Mouse (Mus musculus) heart, postnatal 10 days (tissue): ENCODE data around the gene Kif21a. TPM values are rescaled to one million over a fixed set of nuclear protein-coding genes. Genes with fewer than 3 reads are reported as not detected.

Source experiments
- DNase-seq, 2 experiments: peaks; one replicate each; pipeline ENCODE4 v3.0.0; 2021
- intact Hi-C: fragments of 180-260 bp; cut with DNase I; formaldehyde crosslinking; loops from one replicate; pipeline ENCODE4 v1.15.1; 2025
- total RNA-seq, 2 experiments: library from RNA; stranded (reverse); gene quantifications; 2 replicates each; pipeline ENCODE4 v1.2.3; 2021

Gene Kif21a
- 1 to 10 TPM; 7.6 to 8.0 TPM for total RNA-seq

DNA sequence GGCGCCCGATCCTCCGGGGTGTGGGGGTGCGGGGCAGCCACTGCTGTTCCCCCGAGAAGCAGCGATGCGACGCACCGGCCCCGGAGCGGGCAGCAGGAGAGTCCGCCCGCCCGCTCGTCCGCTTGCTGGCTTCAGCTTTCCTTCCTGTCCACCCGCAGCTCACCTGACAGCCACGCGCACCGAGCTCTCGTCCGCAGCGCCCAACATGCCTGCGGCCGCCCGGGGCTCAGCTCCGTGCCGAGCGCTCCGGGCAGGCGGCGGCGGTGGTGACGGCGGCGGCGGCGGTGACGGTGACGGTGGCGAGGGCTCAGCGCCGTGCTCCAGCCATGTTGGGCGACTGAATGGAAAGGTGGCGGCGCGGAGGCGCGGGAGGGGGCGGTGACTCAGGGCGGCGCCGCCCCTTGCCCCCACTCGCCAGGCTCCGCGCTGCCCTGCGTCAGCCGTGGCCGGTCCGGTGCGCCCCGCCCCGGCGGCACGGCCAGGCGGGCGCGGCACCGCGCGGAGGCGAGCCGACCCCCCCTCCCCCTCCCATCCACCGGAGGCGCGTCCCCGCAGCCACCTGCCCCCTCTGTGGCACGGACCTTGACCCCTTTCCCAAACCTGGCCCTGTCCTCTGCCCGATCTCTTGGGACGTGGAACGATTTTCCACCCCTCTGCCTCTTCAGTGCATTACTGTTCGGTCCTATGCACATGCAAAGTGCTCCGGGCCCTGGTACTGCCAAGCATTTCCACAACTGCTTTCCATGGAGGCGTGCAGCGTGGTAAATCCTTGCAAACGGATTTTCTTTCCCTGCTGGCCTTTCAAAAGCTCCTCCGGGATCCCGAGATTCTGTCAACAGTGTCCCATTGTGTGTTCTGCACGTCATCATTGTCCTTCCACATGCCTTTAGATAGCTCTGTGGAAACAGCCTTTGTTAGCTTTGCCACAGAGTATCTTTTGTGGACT is at the start of gene Kif21a:
Gene Kif21a, minus strand, starts transcription at position 453 of the 946 bp plus-strand sequence.
- peak; percentile 74 to 76 for DNase-seq
- intact Hi-C loops, result no loop called here

DNA sequence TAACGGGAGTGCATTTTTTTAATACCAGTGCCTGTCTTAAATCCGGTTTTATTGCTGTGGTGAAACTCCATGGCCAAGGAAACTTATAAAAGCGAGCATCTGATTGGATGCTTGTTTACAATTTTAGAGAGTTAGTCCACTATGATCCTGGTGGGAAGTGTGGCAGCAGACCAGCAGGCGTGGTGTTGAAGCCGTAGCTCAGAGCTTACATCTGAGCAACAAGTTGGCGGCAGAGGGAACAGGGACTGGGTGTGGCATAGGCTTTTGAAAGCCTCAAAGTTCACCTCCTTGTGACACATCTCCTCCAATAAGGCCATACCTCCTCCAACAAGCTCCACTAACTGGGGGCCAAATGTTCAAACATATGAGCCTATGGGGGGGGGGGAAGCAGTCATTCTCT is 46.9 kb upstream of the Kif21a start:
- intact Hi-C loops, result no loop called here
- DNase-seq, result no peak

DNA sequence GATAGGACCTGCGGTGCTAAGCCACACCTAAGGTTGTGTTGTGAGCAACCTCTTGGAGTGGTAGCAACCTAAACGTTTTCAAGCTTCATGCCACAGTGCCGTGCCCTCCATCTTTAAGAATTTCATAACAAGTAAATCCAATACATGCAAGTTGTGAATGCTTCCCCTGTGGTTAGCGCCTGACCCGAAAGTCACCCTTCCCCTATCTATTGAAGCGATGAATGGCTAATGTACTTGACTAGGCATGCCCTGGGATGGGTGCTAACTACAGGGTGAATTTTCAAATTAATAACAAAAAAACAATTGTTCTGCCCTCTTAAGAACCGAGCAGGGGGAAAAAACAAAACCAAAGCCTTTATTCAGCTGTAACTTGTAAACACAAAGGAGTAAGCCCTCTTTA is 39.7 kb upstream of the Kif21a start:
- DNase-seq, result no peak
- intact Hi-C loops, result no loop called here

DNA sequence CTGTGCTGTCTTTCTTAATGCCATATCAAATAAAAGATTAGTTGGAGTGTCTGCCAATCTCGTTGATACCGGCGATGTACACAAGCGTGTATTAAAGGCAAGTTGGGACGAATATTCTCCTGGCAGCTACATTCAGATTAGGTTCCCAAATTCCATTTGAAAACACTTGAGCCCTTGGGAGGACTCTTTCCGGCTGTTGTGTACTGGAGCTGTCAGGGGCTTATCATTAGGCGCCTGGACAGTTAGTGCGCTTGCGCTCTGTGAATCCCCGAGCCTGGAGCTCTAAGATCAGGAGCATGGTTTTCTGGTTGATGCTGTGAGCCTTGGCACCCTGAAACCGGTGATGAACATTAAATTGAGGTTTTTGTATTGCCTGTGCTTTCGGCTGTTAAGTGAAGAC is 38.3 kb upstream of the Kif21a start:
- intact Hi-C loops, result no loop called here

DNA sequence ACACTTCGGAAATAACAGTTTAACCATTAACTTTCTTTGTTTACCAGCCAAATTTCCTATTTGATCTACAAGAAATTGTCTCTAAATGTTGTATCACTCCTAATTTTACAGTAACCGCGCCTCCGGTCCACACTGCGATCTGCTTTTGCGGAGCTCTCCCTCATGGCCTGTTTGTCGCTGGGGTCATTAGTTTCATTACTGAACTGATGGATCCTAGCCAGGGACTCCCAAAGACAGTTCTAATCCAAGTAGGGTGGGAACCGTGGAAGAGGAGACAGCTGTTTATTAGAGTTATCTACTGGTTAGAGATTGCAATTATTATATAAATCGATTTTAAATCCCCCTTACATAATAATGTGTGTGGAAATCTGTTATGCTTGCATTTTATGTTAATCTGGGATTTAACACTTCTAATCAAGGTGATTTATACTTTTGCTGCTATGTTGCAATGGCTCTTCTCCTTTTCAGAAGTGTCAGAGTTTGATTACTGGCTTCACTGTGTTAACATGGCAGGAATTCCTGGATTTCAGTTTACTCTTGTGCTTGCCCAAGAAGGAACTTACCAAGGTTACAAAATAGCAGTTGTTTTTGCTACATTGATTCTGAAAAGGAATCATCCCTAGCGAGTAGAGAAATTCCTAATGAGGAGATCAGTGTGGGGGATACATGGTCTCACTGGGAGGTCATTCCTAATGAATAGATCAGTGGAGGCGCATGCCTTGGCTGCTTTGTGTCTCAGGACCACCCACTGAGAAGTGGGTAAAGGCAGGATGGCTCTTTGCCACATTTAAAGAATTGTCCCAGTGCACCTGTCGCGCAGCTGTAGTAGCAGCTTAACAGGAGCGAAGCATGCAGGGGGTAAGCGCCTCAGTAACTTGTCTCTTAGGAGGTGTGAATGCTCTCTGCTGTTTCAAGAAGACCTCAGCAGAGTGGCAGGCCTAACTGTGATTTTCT is 28.0 kb upstream of the Kif21a start:
- no peak for DNase-seq
- intact Hi-C loops, result no loop called here

More for the DNA sequence above, 38.3 kb upstream of the Kif21a start:
- DNase-seq, result peak; percentile 52

DNA sequence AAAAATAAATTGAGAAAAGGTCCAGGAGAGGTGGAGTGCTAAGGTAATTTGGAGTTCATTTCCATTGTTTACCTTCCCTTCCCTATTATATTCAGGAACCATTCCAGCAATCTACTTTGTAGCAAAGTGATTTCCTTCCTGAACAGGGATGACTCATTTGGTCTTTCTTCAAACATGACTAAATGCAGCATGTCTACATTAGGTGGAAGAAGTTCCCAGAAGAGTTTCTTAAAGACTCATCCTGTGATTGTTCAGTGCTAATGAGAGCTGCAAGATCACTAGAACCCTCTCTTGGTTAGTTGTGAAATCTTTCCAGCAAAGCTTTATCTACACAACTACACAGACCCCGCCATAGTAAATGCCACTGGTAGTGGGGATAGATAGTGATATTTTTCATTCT is 22.7 kb upstream of the Kif21a start:
- intact Hi-C loops, result no loop called here

DNA sequence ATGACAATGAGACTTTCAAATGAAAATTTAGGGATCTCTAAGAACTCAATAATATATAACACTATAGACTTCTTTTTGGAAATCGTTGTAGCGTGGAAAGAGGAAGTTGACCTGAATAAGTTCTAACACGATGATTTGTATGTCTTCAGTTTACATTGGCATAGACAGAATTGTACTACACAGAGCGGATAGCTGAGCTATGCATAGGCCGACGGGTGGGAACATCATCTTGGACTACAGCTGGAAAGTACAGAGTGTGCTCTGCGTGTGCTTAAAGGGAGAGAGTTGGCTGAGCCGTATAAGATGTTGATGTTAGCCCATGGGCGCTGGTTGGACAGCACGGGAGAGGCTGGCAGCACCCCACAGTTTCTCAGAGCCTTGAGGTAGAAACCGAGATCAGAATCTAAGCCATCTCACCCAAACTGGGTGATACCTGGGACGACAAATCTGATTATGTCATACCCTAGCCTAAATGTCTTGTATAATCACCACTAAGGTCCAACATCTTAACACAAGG is 14.6 kb upstream of the Kif21a start:
- intact Hi-C loops, result no loop called here
- DNase-seq, result no peak

More for the DNA sequence above, 22.7 kb upstream of the Kif21a start:
- no peak for DNase-seq

DNA sequence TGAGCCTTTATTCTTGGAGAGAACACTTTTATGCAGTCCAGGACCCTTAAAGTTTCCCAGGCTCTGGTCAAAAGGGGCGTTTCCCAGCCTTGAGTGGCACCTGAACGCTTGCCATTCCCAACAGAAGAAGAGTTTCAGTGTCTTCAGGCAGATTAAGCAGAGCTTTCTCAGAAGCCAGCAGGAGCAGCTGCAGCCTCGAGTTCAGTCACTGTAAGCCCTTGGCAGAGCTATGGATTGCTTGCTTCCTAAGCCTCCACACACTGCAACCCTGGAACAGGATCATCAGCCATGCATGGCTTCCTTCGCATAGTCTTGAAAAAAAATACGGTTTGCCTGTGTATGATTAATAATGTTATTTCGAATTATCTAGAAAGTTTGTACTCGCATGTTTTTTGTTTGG is 14.1 kb upstream of the Kif21a start:
- no peak for DNase-seq
- intact Hi-C loops, result no loop called here

DNA sequence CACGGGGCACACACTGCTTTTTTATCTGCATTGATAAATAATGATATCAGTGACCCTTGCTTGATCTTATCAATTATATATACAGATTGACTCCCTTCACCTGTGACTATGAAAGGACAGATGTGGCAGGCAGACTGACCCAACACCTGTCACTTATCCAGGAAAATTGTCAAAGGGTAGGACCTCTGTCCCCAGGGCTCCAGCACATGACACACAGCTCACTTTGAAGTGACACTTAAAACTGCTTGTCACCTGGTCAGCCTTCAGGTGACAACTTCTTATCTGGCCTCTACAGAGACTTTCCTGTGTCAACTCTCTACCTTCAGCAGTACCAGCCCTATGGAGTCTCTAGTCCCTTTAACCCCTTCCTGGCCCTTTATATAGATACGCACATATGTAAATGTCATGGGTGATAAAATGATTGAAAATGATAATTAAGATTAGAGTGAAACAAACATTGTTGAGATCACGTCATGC is 7.2 kb upstream of the Kif21a start:
- intact Hi-C loops, result no loop called here
- DNase-seq, result no peak

DNA sequence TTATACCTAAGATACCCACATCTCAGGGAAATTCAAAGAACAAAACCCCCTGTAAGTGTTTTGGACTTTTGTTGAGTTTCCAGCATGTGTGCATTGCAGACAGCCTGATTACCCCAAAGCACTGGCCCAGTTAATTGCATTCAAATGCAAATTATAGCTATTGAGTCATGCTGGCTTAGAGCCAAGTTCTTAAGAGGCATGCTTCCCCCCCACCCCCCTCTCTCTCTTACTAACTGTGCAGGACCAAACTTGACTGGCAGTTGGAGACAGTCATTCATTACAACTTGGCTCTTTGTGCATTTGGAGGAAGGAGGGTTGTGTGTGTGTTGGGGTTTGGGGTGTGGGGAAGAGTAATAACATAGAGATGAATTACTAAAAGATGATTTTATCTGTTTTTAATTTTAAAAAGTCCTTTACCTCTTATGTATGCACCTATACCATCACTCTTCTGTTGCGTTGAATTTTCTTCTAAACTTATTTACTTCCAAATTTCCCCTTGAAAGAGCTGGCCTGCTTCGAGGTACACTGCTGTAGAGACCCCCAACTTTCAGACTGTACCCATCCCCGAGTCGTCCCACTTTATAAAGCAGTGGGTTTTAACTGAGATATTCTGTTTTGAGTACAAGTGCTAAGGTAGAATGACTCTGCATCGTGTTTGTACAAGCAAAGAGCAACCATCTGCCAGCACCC is 6.6 kb upstream of the Kif21a start:
- no peak for DNase-seq
- intact Hi-C loops, result no loop called here

DNA sequence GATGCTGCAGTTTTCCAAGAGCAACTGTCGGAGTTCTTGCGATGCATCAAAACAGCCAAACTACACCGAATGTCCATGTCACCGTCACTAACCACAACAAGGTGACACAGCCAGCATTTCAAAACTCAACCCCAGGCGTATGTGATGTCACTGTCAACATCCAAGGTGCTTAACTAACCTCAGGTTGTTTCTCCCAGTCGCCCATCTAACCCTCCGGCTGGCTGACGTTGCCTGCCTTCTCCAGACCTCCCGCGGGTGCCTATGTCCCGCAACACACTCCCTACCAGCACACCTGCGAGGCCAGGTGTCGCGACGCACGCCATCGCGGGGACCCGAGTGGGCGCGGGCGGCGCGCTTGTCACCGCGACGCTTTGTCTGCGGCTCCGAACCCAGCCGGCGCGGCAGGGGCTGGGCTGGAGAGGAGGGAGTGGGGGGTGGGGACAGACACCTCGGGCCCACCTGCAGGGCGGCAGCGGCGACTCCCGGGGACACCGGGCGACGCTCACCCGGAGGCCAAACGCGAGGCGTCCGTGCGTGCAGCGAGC is 725 bp downstream of the Kif21a start:
- intact Hi-C loops, result no loop called here
- no peak for DNase-seq

DNA sequence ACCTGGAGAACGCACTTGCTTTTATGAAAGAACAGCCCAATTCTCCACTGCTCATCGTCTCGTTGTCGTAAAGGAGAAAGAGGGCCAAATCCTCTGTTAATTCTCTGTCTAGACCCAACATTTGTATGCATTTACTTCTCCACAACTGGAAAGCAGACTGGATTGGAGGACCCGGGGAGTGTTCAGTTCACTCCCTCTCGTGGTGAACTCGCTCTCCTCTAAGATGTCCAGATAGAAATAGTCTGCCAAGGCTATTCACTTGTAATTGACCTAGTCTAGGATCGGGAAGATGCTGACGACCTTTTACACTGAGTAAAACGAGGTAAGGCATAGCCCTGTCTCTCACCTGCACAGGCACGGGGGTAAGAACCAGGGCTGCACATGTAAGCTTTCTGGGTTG is 2.1 kb downstream of the Kif21a start:
- DNase-seq, result no peak
- intact Hi-C loops, result no loop called here

DNA sequence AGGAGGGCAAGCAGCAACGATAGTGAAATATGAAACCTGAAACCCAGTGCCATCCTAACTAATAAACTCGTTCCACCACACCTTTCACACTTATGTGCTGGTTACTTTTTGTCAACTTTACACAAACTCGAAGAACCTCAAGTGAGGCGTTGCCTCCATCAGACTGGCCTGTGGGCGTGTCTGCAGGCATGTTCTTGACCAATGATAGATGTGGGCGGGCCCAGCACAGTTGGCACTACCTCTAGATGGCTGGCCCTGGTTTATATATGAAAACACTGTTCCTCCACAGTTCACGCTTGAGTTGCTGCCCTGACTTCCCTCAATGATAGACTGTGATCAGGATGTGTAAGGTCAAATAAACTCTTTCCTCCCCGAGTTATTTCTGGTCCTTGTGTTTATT is 3.2 kb downstream of the Kif21a start:
- intact Hi-C loops, result no loop called here
- DNase-seq, result no peak

DNA sequence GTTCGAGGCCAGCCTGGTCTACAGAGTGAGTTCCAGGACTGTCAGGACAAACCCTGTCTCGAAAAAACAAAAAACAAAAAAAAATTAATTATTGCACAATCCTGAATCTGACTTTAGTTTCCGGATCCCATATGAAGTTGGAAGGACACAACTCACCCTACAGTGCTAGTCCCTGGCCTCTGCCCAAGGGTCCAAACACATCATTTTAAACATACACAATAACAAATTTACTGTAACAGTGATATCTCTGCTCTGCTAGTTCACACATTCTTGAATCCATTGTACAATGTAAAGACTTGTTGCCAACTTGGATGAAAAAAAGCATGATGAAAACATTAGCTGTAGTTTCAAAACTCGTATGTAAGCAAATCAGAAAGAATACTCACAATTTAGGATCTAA is 6.5 kb downstream of the Kif21a start:
- no peak for DNase-seq
- intact Hi-C loops, result no loop called here

DNA sequence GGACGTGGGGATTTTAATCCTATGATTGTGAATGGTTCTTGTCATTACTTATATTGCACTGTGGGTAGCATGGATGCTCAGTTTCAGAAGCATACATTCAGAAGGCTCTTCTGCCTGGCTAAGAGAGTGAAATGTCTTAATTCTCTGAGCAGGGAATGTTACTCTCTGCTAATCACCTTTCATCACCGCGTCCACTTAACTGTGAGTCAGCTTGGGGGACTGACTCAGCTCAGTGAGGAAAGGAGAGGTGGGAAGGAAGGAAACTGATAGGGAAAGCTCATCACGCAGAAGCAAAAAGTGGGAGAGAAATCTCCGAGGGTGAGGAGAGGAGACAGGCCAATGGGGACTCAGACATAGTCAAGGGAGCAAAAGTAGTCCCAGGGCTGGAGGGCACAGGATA is 10.9 kb downstream of the Kif21a start:
- intact Hi-C loops, result no loop called here

DNA sequence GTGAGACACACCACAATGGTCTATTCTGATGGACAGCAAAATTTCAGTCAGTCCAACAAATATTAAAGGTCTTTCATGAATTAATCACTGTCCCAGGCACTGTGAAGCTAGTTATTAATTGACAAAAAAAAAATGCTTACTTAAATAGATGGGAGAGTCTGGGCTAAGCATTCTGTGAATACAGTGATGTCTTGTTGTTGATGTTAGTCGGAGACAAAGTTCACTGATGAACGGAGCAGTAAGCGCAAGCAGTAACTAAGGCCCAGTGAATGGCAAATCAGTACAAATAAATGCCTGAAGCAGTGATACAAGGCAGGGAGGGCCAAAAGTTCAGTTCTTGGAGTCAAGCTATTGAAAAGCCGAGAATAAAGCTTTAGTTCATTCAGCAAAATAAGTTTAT is 15.7 kb downstream of the Kif21a start:
- DNase-seq, result no peak
- intact Hi-C loops, result no loop called here

More for the DNA sequence above, 10.9 kb downstream of the Kif21a start:
- no peak for DNase-seq

DNA sequence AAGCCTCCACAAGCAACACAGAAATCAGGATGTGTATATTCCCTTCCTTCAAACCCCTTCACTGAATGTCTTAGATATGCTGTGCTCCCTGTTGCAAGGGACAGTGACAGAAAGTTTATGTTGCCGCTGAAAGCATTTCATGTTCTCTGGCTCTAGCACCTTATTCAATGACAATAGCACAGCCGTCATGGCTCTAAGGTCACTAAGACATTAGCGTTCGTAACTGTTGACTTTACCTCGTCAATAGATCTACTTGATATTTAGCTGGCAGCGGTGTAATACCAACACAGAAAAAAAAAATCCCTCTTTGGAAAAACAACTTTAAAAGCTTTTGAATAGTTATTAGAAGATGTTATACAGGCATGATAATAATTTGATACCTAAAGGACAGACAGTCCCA is 16.2 kb downstream of the Kif21a start:
- intact Hi-C loops, result no loop called here
- no peak for DNase-seq

DNA sequence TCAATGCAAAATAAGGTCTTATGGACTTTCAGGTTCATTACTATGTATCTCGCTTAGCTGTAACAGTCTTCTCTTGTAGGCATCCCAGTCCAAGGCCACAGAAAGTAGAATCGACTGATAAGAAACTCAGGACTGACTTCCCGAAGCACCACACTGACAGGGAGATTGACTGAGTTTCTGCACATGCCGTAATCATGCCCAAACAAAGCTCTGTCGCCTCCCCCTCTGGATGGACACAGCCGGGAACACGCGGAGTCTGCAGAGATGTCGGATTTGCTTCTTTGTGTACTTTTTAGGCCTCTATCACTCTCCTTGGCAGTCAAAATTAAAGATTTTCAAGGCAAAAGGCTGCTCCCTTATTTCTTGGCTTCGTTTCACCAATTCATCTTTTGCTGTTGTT is 20.8 kb downstream of the Kif21a start:
- DNase-seq, result no peak
- intact Hi-C loops, result no loop called here

DNA sequence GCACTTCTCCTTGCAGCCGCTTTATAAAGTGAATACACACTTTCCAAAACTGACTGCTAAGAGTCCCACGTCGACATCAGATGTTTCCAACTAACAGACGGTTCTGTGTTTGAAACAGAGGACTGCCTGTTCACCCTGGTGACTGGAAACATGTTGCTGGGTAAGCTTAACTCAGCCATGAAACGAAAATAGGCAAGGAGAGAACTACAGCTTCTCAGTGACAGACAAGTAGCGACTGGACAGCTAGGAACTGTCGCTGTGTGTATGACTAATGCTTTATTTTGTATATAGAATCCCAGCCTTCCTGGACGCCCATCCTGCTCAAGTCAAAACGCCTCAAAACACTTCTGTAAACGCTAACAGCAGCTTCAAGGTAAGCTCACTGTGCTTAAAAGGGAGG is 21.3 kb downstream of the Kif21a start:
- DNase-seq, result no peak
- intact Hi-C loops, result no loop called here

DNA sequence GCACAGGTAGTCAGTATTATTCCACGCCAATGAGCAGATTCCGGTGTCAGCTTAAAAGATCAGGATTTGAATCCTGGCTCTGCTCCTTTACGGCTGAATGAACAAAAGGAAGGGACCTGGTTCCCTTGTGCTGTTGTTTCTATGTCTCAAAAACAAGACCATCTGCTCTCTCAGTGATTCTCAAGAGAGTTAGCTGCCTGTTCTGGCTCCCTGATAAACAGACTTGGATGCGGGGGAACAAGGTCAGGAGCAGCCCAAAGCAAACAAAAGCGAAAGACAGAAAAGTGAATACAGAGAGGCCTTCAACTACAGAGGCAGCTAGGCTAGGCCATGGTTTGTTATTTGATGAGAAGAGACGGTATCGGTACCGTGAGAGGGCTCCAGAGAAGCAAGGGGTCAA is 27.5 kb downstream of the Kif21a start:
- DNase-seq, result no peak
- intact Hi-C loops, result no loop called here
